Mouse (Mus musculus): Measurements from ENCODE around the gene Cks1brt. TPM values are rescaled to one million over a fixed set of nuclear protein-coding genes. Genes with fewer than 3 reads are reported as not detected.
"Not testable (repeated sequence)": the region's sequence is repeated elsewhere in the genome, so short reads cannot be mapped to it uniquely, and the experiment has no call there.

Cks1brt gene
- not detected in 2 replicates for polyA plus RNA-seq (2015; fragmentation: Nextera tagmentation; extraction: Ambion mirVana)

DNA sequence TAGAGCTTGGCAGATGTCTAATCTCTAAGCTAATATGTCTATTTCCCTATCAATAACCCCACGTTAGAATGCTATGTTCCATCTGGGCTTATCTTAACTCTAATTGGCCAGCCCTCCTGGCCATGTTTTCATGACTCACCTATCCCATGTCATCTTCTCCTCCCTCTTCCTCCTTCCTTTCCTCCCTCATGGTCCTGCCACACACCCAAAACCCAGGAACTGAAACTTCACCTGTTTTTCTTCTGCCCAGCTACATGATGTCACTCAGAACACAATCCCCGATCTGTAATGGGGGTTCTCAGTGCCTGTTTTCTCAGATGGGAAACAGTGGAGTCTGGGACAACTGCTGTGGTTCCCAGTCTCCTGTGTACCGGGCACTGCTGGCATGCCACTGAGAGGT lies at the start of gene Cks1brt:
TSS of gene Cks1brt (plus strand) at position 301 of the 400 bp plus-strand sequence.
- Histone ChIP-seq H3K36me3 (ENCODE audit: control insufficient read depth, insufficient read depth) (no peaks in the 10 kb centered on the region), H3K4me3 (ENCODE audit: low read depth, low read length) (no peak within 1 kb of the TSS), H3K27ac (ENCODE audit: low read depth, low read length) (no peak within 1 kb of the TSS), H3K4me1 (replicated peaks; ENCODE audit: control insufficient read depth, insufficient read depth, low read length) (no peaks in the 10 kb centered on the region), H3K27me3 (replicated peaks; ENCODE audit: control insufficient read depth, insufficient read depth, low read length) (no peaks in the 10 kb centered on the region), H3K9me3 (ENCODE audit: control insufficient read depth) (peaks cover 27% of the 10 kb centered on the region), H3K4me2 (replicated peaks; ENCODE audit: low read depth) (no peak within 1 kb of the TSS), H3K9ac (ENCODE audit: low read depth, low read length) (no peak within 1 kb of the TSS)
- TF ChIP-seq CTCF (IDR thresholded peaks at IDR 0.05; ENCODE audit: low read depth): no peak
- 74% methylated on average over 3 of the region's 3 CpGs for WGBS
- no peak for ATAC-seq

GRCm38 (mm10) chr8:85113241-85113640 lies 38.5 kb upstream of the Cks1brt start:
- H3K9me3 ChIP-seq (ENCODE audit: control insufficient read depth): no peaks in the 10 kb centered on the region
- ATAC-seq: no peak
- peaks cover 29% of the 10 kb centered on the region for H3K36me3 ChIP-seq (ENCODE audit: control insufficient read depth, insufficient read depth)
- 96% methylated on average over 10 of the region's 10 CpGs for WGBS
- no peaks in the 10 kb centered on the region for H3K4me1 ChIP-seq (replicated peaks; ENCODE audit: control insufficient read depth, insufficient read depth, low read length)
- no peak overlapping the region for H3K4me3 ChIP-seq (ENCODE audit: low read depth, low read length)
- no peaks in the 10 kb centered on the region for H3K27me3 ChIP-seq (replicated peaks; ENCODE audit: control insufficient read depth, insufficient read depth, low read length)
- no peak overlapping the region for H3K4me2 ChIP-seq (replicated peaks; ENCODE audit: low read depth)
- H3K27ac ChIP-seq (ENCODE audit: low read depth, low read length): no peak overlapping the region
- TF ChIP-seq CTCF (IDR thresholded peaks at IDR 0.05; ENCODE audit: low read depth): no peak
- H3K9ac ChIP-seq (ENCODE audit: low read depth, low read length): no peak overlapping the region

DNA sequence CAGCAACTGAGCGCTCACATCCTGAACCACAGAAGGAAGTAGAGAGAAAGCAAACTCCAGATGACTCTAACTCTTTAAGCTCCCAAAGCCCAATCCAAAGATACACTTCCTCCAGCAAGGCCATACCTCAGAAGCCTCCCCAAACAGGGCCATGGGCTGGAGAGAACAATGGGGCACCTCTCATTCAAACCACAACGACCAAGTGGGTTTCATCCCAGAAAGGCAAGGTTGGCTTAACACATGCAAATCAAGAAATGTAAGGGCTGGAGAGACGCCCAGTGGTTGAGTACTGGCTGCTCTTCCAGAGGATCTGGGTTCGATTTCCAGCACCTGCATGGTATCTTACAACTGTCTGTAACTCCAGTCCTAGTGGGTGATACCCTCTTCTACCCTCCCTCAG lies 36.2 kb upstream of the Cks1brt start:
- H3K27me3 ChIP-seq (replicated peaks; ENCODE audit: control insufficient read depth, insufficient read depth, low read length): no peaks in the 10 kb centered on the region
- no peak for TF ChIP-seq CTCF (IDR thresholded peaks at IDR 0.05; ENCODE audit: low read depth)
- WGBS: 89% methylated on average over 4 of the region's 4 CpGs
- H3K4me3 ChIP-seq (ENCODE audit: low read depth, low read length): no peak overlapping the region
- peaks cover 19% of the 10 kb centered on the region for H3K36me3 ChIP-seq (ENCODE audit: control insufficient read depth, insufficient read depth)
- no peak overlapping the region for H3K9ac ChIP-seq (ENCODE audit: low read depth, low read length)
- no peaks in the 10 kb centered on the region for H3K4me1 ChIP-seq (replicated peaks; ENCODE audit: control insufficient read depth, insufficient read depth, low read length)
- no peak for ATAC-seq
- no peaks in the 10 kb centered on the region for H3K9me3 ChIP-seq (ENCODE audit: control insufficient read depth)
- no peak overlapping the region for H3K4me2 ChIP-seq (replicated peaks; ENCODE audit: low read depth)
- no peak overlapping the region for H3K27ac ChIP-seq (ENCODE audit: low read depth, low read length)

GRCm38 (mm10) chr8:85116984-85117383 lies 34.7 kb upstream of the Cks1brt start:
- no peak overlapping the region for H3K9ac ChIP-seq (ENCODE audit: low read depth, low read length)
- no peak overlapping the region for H3K4me3 ChIP-seq (ENCODE audit: low read depth, low read length)
- no peaks in the 10 kb centered on the region for H3K27me3 ChIP-seq (replicated peaks; ENCODE audit: control insufficient read depth, insufficient read depth, low read length)
- H3K4me1 ChIP-seq (replicated peaks; ENCODE audit: control insufficient read depth, insufficient read depth, low read length): no peaks in the 10 kb centered on the region
- H3K36me3 ChIP-seq (ENCODE audit: control insufficient read depth, insufficient read depth): peaks cover 5% of the 10 kb centered on the region; the same call in 1 of the 2 replicates
- ATAC-seq: no peak
- H3K9me3 ChIP-seq (ENCODE audit: control insufficient read depth): no peaks in the 10 kb centered on the region
- H3K27ac ChIP-seq (ENCODE audit: low read depth, low read length): no peak overlapping the region
- no peak for TF ChIP-seq CTCF (IDR thresholded peaks at IDR 0.05; ENCODE audit: low read depth)
- 59% methylated on average over 7 of the region's 7 CpGs for WGBS
- H3K4me2 ChIP-seq (replicated peaks; ENCODE audit: low read depth): no peak overlapping the region

- peak overlapping the region; percentile 56 for H3K9ac ChIP-seq (ENCODE audit: low read depth, low read length)
- no peaks in the 10 kb centered on the region for H3K36me3 ChIP-seq (ENCODE audit: control insufficient read depth, insufficient read depth)
- H3K27ac ChIP-seq (ENCODE audit: low read depth, low read length): no peak overlapping the region
- no peaks in the 10 kb centered on the region for H3K9me3 ChIP-seq (ENCODE audit: control insufficient read depth)
- peak; percentile 65 for TF ChIP-seq CTCF (IDR thresholded peaks at IDR 0.05; ENCODE audit: low read depth)
- no peaks in the 10 kb centered on the region for H3K4me1 ChIP-seq (replicated peaks; ENCODE audit: control insufficient read depth, insufficient read depth, low read length)
- peak; percentile 80 for ATAC-seq
- H3K4me2 ChIP-seq (replicated peaks; ENCODE audit: low read depth): peak overlapping the region; percentile 75
- WGBS: 5% methylated on average over 37 of the region's 37 CpGs
- H3K27me3 ChIP-seq (replicated peaks; ENCODE audit: control insufficient read depth, insufficient read depth, low read length): no peaks in the 10 kb centered on the region
- peak overlapping the region; percentile 55 for H3K4me3 ChIP-seq (ENCODE audit: low read depth, low read length)
Measured at GRCm38 (mm10) chr8:85119052-85119981, 32.4 kb upstream of the Cks1brt start.

- 85% methylated on average over 5 of the region's 5 CpGs for WGBS
- H3K36me3 ChIP-seq (ENCODE audit: control insufficient read depth, insufficient read depth); H3K4me2 ChIP-seq (replicated peaks; ENCODE audit: low read depth); H3K4me3 ChIP-seq (ENCODE audit: low read depth, low read length); H3K9me3 ChIP-seq (ENCODE audit: control insufficient read depth); H3K4me1 ChIP-seq (replicated peaks; ENCODE audit: control insufficient read depth, insufficient read depth, low read length); H3K27me3 ChIP-seq (replicated peaks; ENCODE audit: control insufficient read depth, insufficient read depth, low read length); H3K9ac ChIP-seq (ENCODE audit: low read depth, low read length); H3K27ac ChIP-seq (ENCODE audit: low read depth, low read length); ATAC-seq: not testable (repeated sequence)
Measured at GRCm38 (mm10) chr8:85120251-85120650, 31.5 kb upstream of the Cks1brt start.

Measured in intestine, postnatal 0 days (tissue).